ENCODE assay signal across 11 mouse cellular contexts in the genomic region with DNA sequence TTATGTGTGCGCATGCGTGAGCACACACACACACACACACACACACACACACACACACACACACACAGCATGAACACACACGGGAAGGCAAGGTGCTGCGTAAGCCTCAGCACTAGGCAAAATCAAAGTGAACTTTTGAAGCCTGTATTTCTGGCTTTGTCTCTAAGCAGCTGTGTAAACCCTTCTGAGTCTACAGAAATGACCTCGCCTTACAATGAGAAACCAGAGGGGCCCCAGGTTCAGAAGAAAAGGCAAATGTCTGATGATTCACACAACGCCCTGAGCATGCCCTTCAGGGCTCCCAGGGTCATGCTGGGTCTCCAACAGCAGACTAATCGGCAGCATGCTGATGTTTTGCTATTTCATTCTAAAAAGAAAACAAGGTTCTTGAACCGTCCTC.
DNase-seq lines count a peak whose midpoint lies in the region; ATAC-seq and TF ChIP-seq lines count a peak whose summit lies in the region.
"Had no signal": no experiment of that assay in that cellular context is flagged by ENCODE, and none has a peak within 500 bp of the region (broad histone marks: within the 10 kb centered on the region; RNA-seq: fewer than 3 reads in every experiment).

No protein-coding gene starts in this region.

- no peak for TF ChIP-seq CTCF in intestine, postnatal 0 days (IDR thresholded peaks at IDR 0.05; ENCODE audit: low read depth)

- no peak overlapping the region for H3K4me2 ChIP-seq in embryonic facial prominence, embryonic 15.5 days (replicated peaks)
- H3K4me2 ChIP-seq in intestine, postnatal 0 days (replicated peaks; ENCODE audit: low read depth), result no peak overlapping the region; the same call in 1 of the 2 replicates
- H3K4me2 ChIP-seq: liver, embryonic 11.5 days; midbrain, embryonic 12.5 days had no signal

- H3K36me3 ChIP-seq in embryonic facial prominence, embryonic 15.5 days, result no peaks in the 10 kb centered on the region
- no peaks in the 10 kb centered on the region for H3K36me3 ChIP-seq in intestine, postnatal 0 days (ENCODE audit: control insufficient read depth, insufficient read depth)
- H3K36me3 ChIP-seq: midbrain, embryonic 12.5 days had no signal

- H3K4me1 ChIP-seq in embryonic facial prominence, embryonic 15.5 days, result peaks cover 42% of the 10 kb centered on the region
- H3K4me1 ChIP-seq in intestine, postnatal 0 days (replicated peaks; ENCODE audit: control insufficient read depth, insufficient read depth, low read length), result 0 out of 2 replicates have a peak, but pooled peaks cover 3% of the 10 kb centered on the region

- H3K9me3 ChIP-seq in embryonic facial prominence, embryonic 15.5 days (replicated peaks), result no peaks in the 10 kb centered on the region
- no peaks in the 10 kb centered on the region for H3K9me3 ChIP-seq in intestine, postnatal 0 days (ENCODE audit: control insufficient read depth)
- H3K9me3 ChIP-seq: midbrain, embryonic 12.5 days had no signal

- H3K4me3 ChIP-seq in embryonic facial prominence, embryonic 15.5 days (replicated peaks), result no peak overlapping the region
- H3K4me3 ChIP-seq in intestine, postnatal 0 days (ENCODE audit: low read depth, low read length), result no peak overlapping the region
- H3K4me3 ChIP-seq: midbrain, embryonic 12.5 days had no signal

- H3K27me3 ChIP-seq in embryonic facial prominence, embryonic 15.5 days, result no peaks in the 10 kb centered on the region
- H3K27me3 ChIP-seq in intestine, postnatal 0 days (replicated peaks; ENCODE audit: control insufficient read depth, insufficient read depth, low read length), result no peaks in the 10 kb centered on the region

- WGBS in embryonic facial prominence, embryonic 15.5 days, result 56% methylated on average over 8 of the region's 8 CpGs
- WGBS in intestine, postnatal 0 days, result 40% methylated on average over 8 of the region's 8 CpGs

- no peak overlapping the region for H3K9ac ChIP-seq in embryonic facial prominence, embryonic 15.5 days
- no peak overlapping the region for H3K9ac ChIP-seq in intestine, postnatal 0 days (ENCODE audit: low read depth, low read length)
- H3K9ac ChIP-seq: midbrain, embryonic 12.5 days had no signal

- DNase-seq in adrenal gland, adult 8-10 months, result peak; percentile 54
- DNase-seq in adrenal gland, postnatal 4 days (ENCODE audit: low spot score in 2 of 2), result no peak
- DNase-seq in 3T3-L1 (ENCODE audit: low read depth, low spot score), result peak; percentile 9
- no peak for DNase-seq in thymus, postnatal 14 days
- no peak for DNase-seq in cerebellum, adult 9-10 months
- no peak for DNase-seq in layer of hippocampus, postnatal 10 days (ENCODE audit: low spot score in 2 of 2)

- ATAC-seq in embryonic facial prominence, embryonic 15.5 days (ENCODE audit: insufficient number of reproducible peaks, low FRiP score, low TSS enrichment, low read depth), result no peak
- peak; percentile 79 for ATAC-seq in intestine, postnatal 0 days

- peak overlapping the region; percentile 41; the same call in 1 of the 2 replicates for H3K27ac ChIP-seq in embryonic facial prominence, embryonic 15.5 days (replicated peaks)
- no peak overlapping the region for H3K27ac ChIP-seq in intestine, postnatal 0 days (ENCODE audit: low read depth, low read length)
- H3K27ac ChIP-seq: kidney, postnatal 0 days; midbrain, embryonic 12.5 days had no signal

Comparison
In these comparisons a context has a peak if more than half of its experiments do, and no peak if none do; other contexts are left out.
1. DNase-seq: peak in adrenal gland, adult 8-10 months (single experiment) and 3T3-L1 (single experiment); none in adrenal gland, postnatal 4 days (0 of 2), thymus, postnatal 14 days (single experiment), cerebellum, adult 9-10 months (single experiment) and layer of hippocampus, postnatal 10 days (0 of 2).